Mouse (Mus musculus) neural tube, embryonic 11.5 days (tissue): ENCODE measurements around the gene Mical1. TPM values are rescaled to one million over a fixed set of nuclear protein-coding genes. Genes with fewer than 3 reads are reported as not detected.

Experiments
- ATAC-seq: fragments of 200-750 bp; cut with Nextera tagmentation; 2 replicates; pipeline ENCODE4 v1.8.0; 2017; ENCODE audit warnings: moderate number of reproducible peaks, mild to moderate bottlenecking, moderate TSS enrichment, moderate library complexity; ENCODE audit not compliant: insufficient read depth, low FRiP score, low TSS enrichment
- DNase-seq: peaks from one replicate; pipeline ENCODE4 v3.0.0-alpha.2; 2015; ENCODE audit warnings: low spot score
- H3K27ac ChIP-seq: fragments of 300-500 bp; sonication (generic); 2 replicates; pipeline ENCODE4 v1.5.1; 2014; ENCODE audit warnings: low read depth, mild to moderate bottlenecking, low read length
- H3K27me3 ChIP-seq: fragments of 300-500 bp; sonication (generic); 2 replicates; pipeline ENCODE4 v1.6.1; 2014; ENCODE audit warnings: mild to moderate bottlenecking, low read length, mixed read lengths; ENCODE audit not compliant: control insufficient read depth, insufficient read depth
- H3K36me3 ChIP-seq: fragments of 300-500 bp; sonication (generic); 2 replicates; pipeline ENCODE4 v1.6.1; 2014; ENCODE audit warnings: mild to moderate bottlenecking, low read length, moderate library complexity, mixed read lengths; ENCODE audit not compliant: control insufficient read depth, insufficient read depth
- H3K4me1 ChIP-seq: fragments of 300-500 bp; sonication (generic); 2 replicates; pipeline ENCODE4 v1.6.1; 2014; ENCODE audit warnings: low read length, mixed read lengths; ENCODE audit not compliant: control insufficient read depth, insufficient read depth
- H3K4me2 ChIP-seq: fragments of 300-500 bp; sonication (generic); 2 replicates; pipeline ENCODE4 v1.6.1; 2014; ENCODE audit warnings: low read depth, mild to moderate bottlenecking, moderate library complexity
- H3K4me3 ChIP-seq: fragments of 300-500 bp; sonication (generic); 2 replicates; pipeline ENCODE4 v1.5.1; 2014; ENCODE audit warnings: low read depth, low read length
- H3K9ac ChIP-seq: fragments of 300-500 bp; sonication (generic); 2 replicates; pipeline ENCODE4 v1.6.1; 2014; ENCODE audit warnings: mild to moderate bottlenecking, low read length
- H3K9me3 ChIP-seq: fragments of 300-500 bp; sonication (generic); 2 replicates; pipeline ENCODE4 v1.6.1; 2016; ENCODE audit warnings: low read length; ENCODE audit not compliant: control insufficient read depth
- WGBS: fragments of 180-500 bp; shearing (Covaris S2); extraction: QIAGEN DNeasy Blood & Tissue Kit; methylation state at CpG from one replicate; pipeline ENCODE4 v1.1.7; 2014; 5-methylcytosine and 5-hydroxymethylcytosine counted together
- polyA plus RNA-seq: library from polyadenylated mRNA; unstranded; fragments of >200 nt; fragmentation: Nextera tagmentation; extraction: Ambion mirVana; gene quantifications from 2 replicates; pipeline ENCODE4 v1.2.1, GENCODE M21; 2014

Mical1 gene
- polyA plus RNA-seq, 1 experiment from 2014 or later = 34.9 TPM

GRCm38 (mm10) chr10:41451656-41452055 is 24.5 kb upstream of the Mical1 start:
- no peak overlapping the region for H3K4me2 ChIP-seq
- 90% methylated on average over 9 of the region's 9 CpGs for whole genome bisulfite sequencing

DNA sequence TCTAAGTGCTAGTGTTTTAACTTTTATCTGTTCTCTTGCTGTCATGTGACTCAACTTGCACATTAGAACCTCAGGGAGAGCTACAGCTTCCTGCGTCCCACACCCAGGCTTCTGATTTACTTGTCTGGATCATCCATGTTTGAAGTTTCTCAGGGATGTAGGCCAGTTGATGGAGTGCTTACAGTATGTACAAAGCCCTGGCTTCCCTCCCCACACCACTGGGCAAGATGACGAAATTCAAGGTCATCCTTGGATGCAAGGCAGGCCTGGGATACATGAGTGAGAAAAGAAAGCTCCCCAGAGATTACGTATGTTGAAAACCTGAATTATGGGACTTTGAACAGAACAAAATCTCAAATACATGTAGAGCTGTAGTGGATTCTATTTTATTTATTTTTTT is 23.3 kb upstream of the Mical1 start:
- Histone ChIP-seq H3K36me3 (peaks cover 9% of the 10 kb centered on the region), H3K27ac (no peak overlapping the region), H3K4me3 (no peak overlapping the region), H3K27me3 (no peaks in the 10 kb centered on the region), H3K9me3 (no peaks in the 10 kb centered on the region), H3K4me2 (no peak overlapping the region), H3K4me1 (no peaks in the 10 kb centered on the region), H3K9ac (no peak overlapping the region)
- no peak for ATAC-seq
- WGBS = 90% methylated on average over 3 of the region's 3 CpGs
- DNase-seq = no peak

More at GRCm38 (mm10) chr10:41451656-41452055, 24.5 kb upstream of the Mical1 start:
- Histone ChIP-seq H3K27me3 (no peaks in the 10 kb centered on the region), H3K4me3 (no peak overlapping the region), H3K36me3 (peaks cover 9% of the 10 kb centered on the region), H3K9me3 (no peaks in the 10 kb centered on the region), H3K4me1 (no peaks in the 10 kb centered on the region), H3K9ac (no peak overlapping the region), H3K27ac (no peak overlapping the region)
- no peak for ATAC-seq
- DNase-seq = no peak

GRCm38 (mm10) chr10:41459990-41460389 is 16.1 kb upstream of the Mical1 start:
- ATAC-seq (no peak), DNase-seq (no peak)
- no peaks in the 10 kb centered on the region for H3K4me1 ChIP-seq
- H3K36me3 ChIP-seq = peaks cover 11% of the 10 kb centered on the region
- WGBS = 85% methylated on average over 4 of the region's 4 CpGs
- H3K4me2 ChIP-seq = no peak overlapping the region
- H3K27ac ChIP-seq = no peak overlapping the region
- H3K9ac ChIP-seq = no peak overlapping the region
- no peaks in the 10 kb centered on the region for H3K27me3 ChIP-seq
- H3K9me3 ChIP-seq = no peaks in the 10 kb centered on the region
- no peak overlapping the region for H3K4me3 ChIP-seq

DNA sequence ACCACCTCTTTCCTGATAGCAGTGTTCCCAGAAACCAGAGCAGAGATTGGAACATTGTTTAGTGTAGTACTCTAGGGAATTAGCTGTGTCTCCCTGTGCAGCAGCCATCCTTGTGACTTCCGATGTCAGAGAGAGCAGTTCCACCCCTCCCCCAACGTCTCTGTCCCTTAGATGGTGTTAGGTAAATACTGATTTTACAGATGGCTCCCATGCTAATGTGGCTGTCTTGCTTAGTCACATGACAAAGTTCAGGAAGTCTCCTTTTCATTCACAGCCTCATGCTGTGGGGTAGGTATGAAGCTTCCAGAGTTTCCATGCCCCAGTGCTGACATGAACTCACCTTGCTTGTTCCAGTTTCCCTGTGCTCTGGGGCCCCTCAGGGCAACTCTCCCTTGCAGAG is 15.6 kb upstream of the Mical1 start:
- ATAC-seq (no peak), DNase-seq (no peak)
- Histone ChIP-seq H3K27ac (no peak overlapping the region), H3K9me3 (no peaks in the 10 kb centered on the region), H3K36me3 (peaks cover 8% of the 10 kb centered on the region), H3K4me1 (no peaks in the 10 kb centered on the region), H3K4me2 (no peak overlapping the region), H3K9ac (no peak overlapping the region), H3K4me3 (no peak overlapping the region), H3K27me3 (no peaks in the 10 kb centered on the region)
- WGBS = 24% methylated on average over 2 of the region's 2 CpGs

DNA sequence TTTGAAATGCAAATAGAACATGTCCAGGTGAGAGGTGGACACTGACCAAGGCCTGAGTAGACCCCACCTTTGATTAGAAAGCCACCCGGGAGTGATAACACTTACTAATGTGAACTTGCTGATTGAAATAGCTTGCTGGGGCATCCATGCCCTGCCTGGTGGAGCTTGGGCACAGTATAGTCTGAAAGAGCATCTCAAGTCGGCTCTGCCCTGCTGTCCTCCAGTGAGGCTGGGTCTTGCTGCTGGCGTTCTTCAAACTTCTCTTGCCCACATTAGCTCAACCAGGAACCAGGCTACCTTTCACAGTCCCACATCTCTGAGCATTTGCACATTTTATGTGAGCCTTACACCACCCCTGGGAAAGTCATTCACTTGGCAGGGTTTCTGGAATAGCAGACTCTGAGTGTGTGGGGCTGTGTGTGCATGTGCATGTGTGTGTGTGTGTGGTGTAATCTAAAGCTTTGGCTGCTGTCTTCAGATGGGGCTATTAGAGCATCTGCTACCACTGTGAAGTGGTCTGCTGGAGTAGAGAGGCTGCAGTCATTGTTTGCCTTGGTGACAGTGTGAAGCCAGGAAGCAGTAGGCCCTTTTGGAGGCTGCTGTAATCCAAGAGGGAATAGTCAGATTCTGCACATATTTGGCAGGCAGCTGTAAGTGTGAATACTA is 14.9 kb upstream of the Mical1 start:
- ATAC-seq = no peak
- 78% methylated on average over 3 of the region's 3 CpGs for WGBS
- Histone ChIP-seq H3K9ac (no peak overlapping the region), H3K27me3 (no peaks in the 10 kb centered on the region), H3K4me1 (no peaks in the 10 kb centered on the region), H3K36me3 (peaks cover 6% of the 10 kb centered on the region), H3K27ac (no peak overlapping the region), H3K9me3 (no peaks in the 10 kb centered on the region), H3K4me2 (no peak overlapping the region), H3K4me3 (no peak overlapping the region)
- no peak for DNase-seq

DNA sequence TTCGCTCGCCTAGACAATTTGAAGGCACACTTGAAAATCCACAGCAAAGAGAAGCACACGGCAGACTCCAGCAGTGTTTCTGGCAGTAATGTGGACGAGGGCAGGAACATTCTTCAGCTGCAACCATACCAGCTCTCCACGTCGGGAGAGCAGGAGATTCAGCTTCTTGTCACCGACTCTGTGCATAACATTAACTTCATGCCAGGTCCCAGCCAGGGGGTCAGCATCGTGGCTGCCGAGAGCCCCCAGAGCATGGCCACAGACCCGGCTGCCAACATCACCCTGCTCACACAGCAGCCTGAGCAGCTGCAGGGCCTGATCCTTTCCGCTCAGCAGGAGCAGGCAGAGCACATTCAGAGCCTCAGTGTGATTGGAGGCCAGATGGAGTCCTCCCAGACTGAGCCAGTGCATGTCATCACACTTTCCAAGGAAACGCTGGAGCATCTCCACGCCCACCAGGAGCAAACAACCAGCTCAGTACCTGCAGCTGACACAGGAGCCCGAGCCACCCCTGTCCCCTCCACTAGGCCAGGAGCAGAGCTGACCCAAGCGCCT is 11.6 kb upstream of the Mical1 start:
- no peak overlapping the region for H3K9ac ChIP-seq
- H3K36me3 ChIP-seq = peaks cover 4% of the 10 kb centered on the region
- no peak overlapping the region for H3K4me3 ChIP-seq
- H3K27ac ChIP-seq = no peak overlapping the region
- no peaks in the 10 kb centered on the region for H3K27me3 ChIP-seq
- no peaks in the 10 kb centered on the region for H3K9me3 ChIP-seq
- no peak overlapping the region for H3K4me2 ChIP-seq
- no peaks in the 10 kb centered on the region for H3K4me1 ChIP-seq
- no peak for ATAC-seq
- DNase-seq = no peak
- 39% methylated on average over 15 of the region's 15 CpGs for WGBS

GRCm38 (mm10) chr10:41467325-41467724 is 8.8 kb upstream of the Mical1 start:
- 18% methylated on average over 6 of the region's 6 CpGs for WGBS
- ATAC-seq = no peak
- Histone ChIP-seq H3K4me1 (no peaks in the 10 kb centered on the region), H3K27me3 (no peaks in the 10 kb centered on the region), H3K4me2 (no peak overlapping the region), H3K36me3 (peaks cover 4% of the 10 kb centered on the region; the same call in 1 of the 2 replicates), H3K9ac (no peak overlapping the region), H3K27ac (no peak overlapping the region), H3K4me3 (no peak overlapping the region), H3K9me3 (no peaks in the 10 kb centered on the region)
- DNase-seq = no peak

DNA sequence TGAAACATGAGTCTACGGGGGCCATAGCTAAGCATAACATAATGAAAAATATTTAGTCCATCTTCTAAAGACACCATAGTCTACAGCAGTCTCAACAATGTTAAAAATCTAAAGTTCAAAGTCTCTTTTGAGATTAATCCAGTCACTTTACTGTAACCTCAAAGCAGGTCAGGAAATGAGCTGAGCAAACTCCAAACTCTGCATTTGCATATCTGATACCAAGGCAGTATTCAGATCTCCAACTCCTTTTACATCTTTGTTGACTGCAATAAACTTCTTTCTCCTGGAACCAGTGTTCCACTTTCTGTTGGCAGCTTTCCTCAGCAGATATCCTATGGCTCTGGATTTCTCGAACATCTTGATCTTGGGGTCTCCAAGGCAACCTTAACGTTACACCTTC is 5.4 kb upstream of the Mical1 start:
- 88% methylated on average over 3 of the region's 3 CpGs for WGBS
- H3K27me3 ChIP-seq = no peaks in the 10 kb centered on the region

GRCm38 (mm10) chr10:41472534-41472933 is 3.6 kb upstream of the Mical1 start:
- no peak overlapping the region for H3K4me3 ChIP-seq
- H3K36me3 ChIP-seq = no peaks in the 10 kb centered on the region
- no peak for DNase-seq

More for the DNA sequence above, 5.4 kb upstream of the Mical1 start:
- Histone ChIP-seq H3K4me1 (0 out of 2 replicates have a peak, but pooled peaks cover under 1% of the 10 kb centered on the region), H3K9ac (no peak overlapping the region), H3K9me3 (no peaks in the 10 kb centered on the region), H3K36me3 (no peaks in the 10 kb centered on the region), H3K27ac (no peak overlapping the region), H3K4me3 (no peak overlapping the region), H3K4me2 (no peak overlapping the region)
- DNase-seq (no peak), ATAC-seq (no peak)

More at GRCm38 (mm10) chr10:41472534-41472933, 3.6 kb upstream of the Mical1 start:
- H3K4me1 ChIP-seq = peaks cover 7% of the 10 kb centered on the region; the same call in 1 of the 2 replicates
- no peak for ATAC-seq
- H3K27ac ChIP-seq = no peak overlapping the region
- no peaks in the 10 kb centered on the region for H3K27me3 ChIP-seq
- H3K4me2 ChIP-seq = no peak overlapping the region
- no peak overlapping the region for H3K9ac ChIP-seq
- no peaks in the 10 kb centered on the region for H3K9me3 ChIP-seq
